Mouse (Mus musculus): ENCODE data around the gene Pdia3. TPM values are rescaled to one million over a fixed set of nuclear protein-coding genes. Genes with fewer than 3 reads are reported as not detected.

Gene Pdia3
- polyA plus RNA-seq, 1 experiment from 2014 or later: 287 TPM

DNA sequence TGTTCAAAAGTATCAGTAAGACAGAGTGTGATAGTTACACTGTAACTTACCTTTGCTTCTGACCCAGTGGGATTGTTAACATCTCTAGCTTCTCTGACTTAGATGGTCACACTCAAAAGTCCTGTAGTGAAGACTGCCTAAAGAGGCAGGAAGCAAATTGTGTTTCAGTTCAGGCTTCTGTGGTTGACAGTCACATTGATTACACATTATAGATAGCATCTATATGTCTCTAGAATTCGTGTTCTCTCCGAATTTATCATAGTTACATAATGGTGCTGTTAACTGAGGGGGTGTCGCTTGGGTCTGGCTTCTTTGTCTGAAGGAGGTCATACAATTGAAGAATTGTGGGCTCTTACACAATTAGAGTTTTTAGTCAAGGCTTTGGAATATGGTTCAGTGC lies 1.5 kb downstream of the Pdia3 start:
- Histone ChIP-seq H3K4me3 (replicated peaks) (peak overlapping the region; percentile 100), H3K27ac (replicated peaks) (no peak overlapping the region), H3K4me1 (replicated peaks) (peaks cover 47% of the 10 kb centered on the region), H3K4me2 (peak overlapping the region; percentile 89), H3K9ac (no peak overlapping the region), H3K9me3 (replicated peaks) (no peaks in the 10 kb centered on the region), H3K36me3 (replicated peaks) (peaks cover 35% of the 10 kb centered on the region), H3K27me3 (no peaks in the 10 kb centered on the region)
- ATAC-seq (ENCODE audit: insufficient read depth): no peak
- WGBS (ENCODE audit: insufficient replicate concordance): 17% methylated on average over 3 of the region's 3 CpGs

DNA sequence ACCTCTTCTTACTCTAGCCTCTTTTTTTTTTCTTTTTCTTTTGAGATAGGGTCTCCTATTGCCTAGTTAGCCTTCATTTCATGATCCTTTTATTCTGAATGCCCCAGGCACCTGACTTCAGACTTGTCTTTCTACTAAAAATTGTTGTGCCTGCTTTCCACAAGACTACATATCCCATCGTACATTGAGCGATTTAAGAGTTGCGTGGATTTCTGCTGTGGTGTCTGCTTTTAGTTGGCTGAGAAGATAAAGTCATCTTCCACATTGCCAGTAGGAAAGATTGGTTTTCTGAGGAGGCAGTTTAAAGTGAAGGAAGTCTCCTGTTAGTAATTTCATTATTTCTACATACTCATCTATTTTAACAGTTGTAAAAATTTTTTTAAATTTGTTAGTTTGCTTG lies 2.0 kb downstream of the Pdia3 start:
- WGBS (ENCODE audit: insufficient replicate concordance): 67% methylated on average over 3 of the region's 3 CpGs
- Histone ChIP-seq H3K4me2 (peak overlapping the region; percentile 89), H3K4me1 (replicated peaks) (peaks cover 47% of the 10 kb centered on the region), H3K36me3 (replicated peaks) (peaks cover 38% of the 10 kb centered on the region), H3K9ac (no peak overlapping the region), H3K27me3 (no peaks in the 10 kb centered on the region), H3K27ac (replicated peaks) (no peak overlapping the region), H3K9me3 (replicated peaks) (no peaks in the 10 kb centered on the region), H3K4me3 (replicated peaks) (peak overlapping the region; percentile 100)
- no peak for ATAC-seq (ENCODE audit: insufficient read depth)

DNA sequence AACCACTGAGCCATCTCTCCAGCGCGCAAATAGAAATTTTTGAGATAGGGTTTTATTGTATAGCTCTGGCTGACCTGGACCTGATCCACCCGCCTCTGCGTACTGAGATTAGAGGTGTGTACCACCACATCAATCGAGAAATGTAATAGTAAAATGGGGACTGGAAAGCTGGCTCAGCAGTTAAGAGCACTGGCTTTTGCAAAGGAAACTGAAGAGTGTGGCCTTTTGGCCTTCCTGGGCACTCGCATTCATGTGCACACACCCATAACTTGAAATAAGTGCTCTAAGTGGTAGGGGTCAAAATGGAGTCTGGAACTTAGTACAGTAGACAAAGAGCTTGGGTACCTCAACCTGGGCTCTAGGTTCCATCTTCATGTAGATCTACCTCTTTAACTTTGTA lies 2.8 kb downstream of the Pdia3 start:
- no peak overlapping the region for H3K9ac ChIP-seq
- peak overlapping the region; percentile 89; the same call in 1 of the 2 replicates for H3K4me2 ChIP-seq
- no peaks in the 10 kb centered on the region for H3K27me3 ChIP-seq
- peaks cover 47% of the 10 kb centered on the region for H3K4me1 ChIP-seq (replicated peaks)
- no peaks in the 10 kb centered on the region for H3K9me3 ChIP-seq (replicated peaks)
- peaks cover 42% of the 10 kb centered on the region for H3K36me3 ChIP-seq (replicated peaks)
- 71% methylated on average over 6 of the region's 6 CpGs for WGBS (ENCODE audit: insufficient replicate concordance)
- no peak for ATAC-seq (ENCODE audit: insufficient read depth)
- no peak overlapping the region for H3K4me3 ChIP-seq (replicated peaks)
- no peak overlapping the region for H3K27ac ChIP-seq (replicated peaks)

DNA sequence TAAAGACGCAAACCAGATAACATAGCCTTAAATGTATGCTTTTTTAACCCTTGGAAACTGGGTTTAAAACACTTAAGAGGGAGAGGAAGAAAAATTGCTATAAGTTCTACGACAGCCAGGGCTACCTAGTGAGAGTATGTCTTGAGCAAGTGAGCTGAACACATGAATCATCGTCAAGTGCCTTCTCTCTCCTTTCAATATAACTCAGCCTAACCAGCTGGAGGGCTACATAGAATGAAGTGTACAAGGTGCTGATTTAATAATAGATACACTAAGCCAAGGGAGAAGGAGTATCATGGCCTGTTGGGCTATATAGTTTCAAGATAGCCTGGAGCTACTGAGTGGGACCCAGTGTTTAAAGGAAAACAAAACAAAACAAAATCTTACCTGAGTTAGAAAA lies 4.9 kb downstream of the Pdia3 start:
- 84% methylated on average over 3 of the region's 3 CpGs for WGBS (ENCODE audit: insufficient replicate concordance)
- Histone ChIP-seq H3K36me3 (replicated peaks) (peaks cover 61% of the 10 kb centered on the region), H3K27me3 (no peaks in the 10 kb centered on the region), H3K4me3 (replicated peaks) (no peak overlapping the region), H3K9me3 (replicated peaks) (no peaks in the 10 kb centered on the region), H3K27ac (replicated peaks) (no peak overlapping the region), H3K4me2 (no peak overlapping the region), H3K4me1 (replicated peaks) (peaks cover 33% of the 10 kb centered on the region), H3K9ac (no peak overlapping the region)
- no peak for ATAC-seq (ENCODE audit: insufficient read depth)

DNA sequence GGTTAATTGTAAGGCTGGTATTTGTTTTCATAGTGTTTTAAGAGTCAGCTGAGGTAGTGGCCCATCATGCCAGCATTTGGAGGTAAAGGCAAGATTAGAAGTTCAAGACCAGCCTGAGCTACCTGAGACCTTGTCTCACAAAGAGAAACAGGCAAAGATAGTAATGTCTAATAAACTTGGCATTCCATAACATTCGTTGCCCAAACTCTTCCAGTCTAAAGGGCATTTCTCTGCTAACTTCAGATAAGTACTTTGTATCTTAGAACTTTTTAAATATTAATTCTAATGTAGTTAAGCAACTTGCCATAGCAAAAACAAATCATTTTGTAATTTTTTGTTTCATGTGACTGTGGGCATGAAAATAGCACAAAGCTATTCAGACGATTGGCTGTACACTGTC lies 9.6 kb downstream of the Pdia3 start:
- 0 out of 2 replicates have a peak, but pooled peaks cover 5% of the 10 kb centered on the region for H3K4me1 ChIP-seq (replicated peaks)
- no peaks in the 10 kb centered on the region for H3K9me3 ChIP-seq (replicated peaks)
- H3K4me3 ChIP-seq (replicated peaks): no peak overlapping the region
- no peak overlapping the region for H3K4me2 ChIP-seq
- WGBS (ENCODE audit: insufficient replicate concordance): 75% methylated on average over 2 of the region's 2 CpGs
- no peak for ATAC-seq (ENCODE audit: insufficient read depth)
- H3K27ac ChIP-seq (replicated peaks): no peak overlapping the region
- H3K27me3 ChIP-seq: no peaks in the 10 kb centered on the region
- H3K9ac ChIP-seq: no peak overlapping the region
- peaks cover 76% of the 10 kb centered on the region for H3K36me3 ChIP-seq (replicated peaks)

DNA sequence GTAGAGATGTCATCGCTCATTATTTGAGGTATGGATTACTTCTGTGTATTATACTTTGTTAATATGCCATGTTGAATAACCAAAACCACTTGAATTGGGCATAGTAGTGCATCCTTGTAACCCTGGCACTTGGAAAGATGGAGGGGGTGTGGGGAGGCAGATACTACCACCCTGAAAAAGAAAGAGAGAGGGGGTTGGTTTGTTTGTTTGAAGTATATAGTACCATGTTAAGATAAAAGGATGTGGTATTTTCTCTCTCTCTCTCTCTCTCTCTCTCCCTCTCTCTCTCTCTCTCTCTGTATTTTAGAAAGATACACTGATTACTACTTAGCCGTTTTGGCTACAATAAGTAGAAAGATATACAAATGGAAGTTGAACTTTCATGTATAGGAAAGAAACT lies 12.3 kb downstream of the Pdia3 start:
- Histone ChIP-seq H3K4me3 (replicated peaks) (no peak overlapping the region), H3K4me1 (replicated peaks) (no peaks in the 10 kb centered on the region), H3K4me2 (no peak overlapping the region), H3K9me3 (replicated peaks) (no peaks in the 10 kb centered on the region), H3K9ac (no peak overlapping the region), H3K27ac (replicated peaks) (no peak overlapping the region), H3K36me3 (replicated peaks) (peaks cover 83% of the 10 kb centered on the region), H3K27me3 (no peaks in the 10 kb centered on the region)
- no peak for ATAC-seq (ENCODE audit: insufficient read depth)
- WGBS (ENCODE audit: insufficient replicate concordance): 84% methylated on average over 2 of the region's 2 CpGs

DNA sequence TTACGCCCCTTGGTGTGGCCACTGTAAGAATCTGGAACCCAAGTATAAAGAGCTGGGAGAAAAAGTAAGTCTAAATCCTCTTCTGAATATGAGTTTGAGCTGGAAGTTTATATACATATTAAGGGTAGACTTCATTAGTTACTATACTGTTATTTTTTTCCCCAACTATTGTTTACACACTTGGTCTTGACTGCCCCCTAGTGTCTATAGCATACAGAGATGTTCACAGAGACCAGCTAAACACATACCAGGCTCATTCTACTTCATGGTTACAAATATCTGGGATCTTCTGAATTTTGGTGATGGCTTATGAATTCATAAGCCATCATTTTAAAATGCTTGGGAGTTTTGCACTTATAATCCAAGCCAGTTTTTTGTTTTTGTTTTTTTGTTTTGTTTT lies 21.3 kb downstream of the Pdia3 start:
- no peaks in the 10 kb centered on the region for H3K27me3 ChIP-seq
- H3K4me3 ChIP-seq (replicated peaks): no peak overlapping the region
- H3K4me2 ChIP-seq: no peak overlapping the region
- no peaks in the 10 kb centered on the region for H3K4me1 ChIP-seq (replicated peaks)
- ATAC-seq (ENCODE audit: insufficient read depth): no peak
- no peak overlapping the region for H3K9ac ChIP-seq
- peaks cover 94% of the 10 kb centered on the region for H3K36me3 ChIP-seq (replicated peaks)
- no peak overlapping the region for H3K27ac ChIP-seq (replicated peaks)
- H3K9me3 ChIP-seq (replicated peaks): no peaks in the 10 kb centered on the region
- 98% methylated on average over 1 of the region's 1 CpGs for WGBS (ENCODE audit: insufficient replicate concordance)

DNA sequence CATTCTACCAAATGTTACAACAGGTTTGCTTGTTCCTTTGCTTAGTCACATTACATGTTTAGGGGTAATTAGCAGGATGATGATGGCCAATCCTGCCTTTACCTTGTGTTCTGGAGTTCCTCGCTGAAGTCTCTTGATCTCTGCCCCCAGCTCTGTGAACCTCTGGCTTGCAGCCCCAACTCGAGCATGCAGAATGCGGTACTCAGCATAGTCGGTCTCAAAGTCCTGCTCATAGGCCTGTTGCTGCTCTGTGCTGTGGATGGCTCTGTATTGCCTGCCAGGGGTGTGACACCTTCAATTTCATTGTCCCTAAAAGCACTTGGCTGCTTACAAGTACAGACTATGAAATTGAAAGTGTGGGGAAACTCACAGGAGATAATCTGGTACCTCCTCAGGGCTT lies 26.2 kb downstream of the Pdia3 start:
- peaks cover 46% of the 10 kb centered on the region for H3K36me3 ChIP-seq (replicated peaks)
- no peak overlapping the region for H3K27ac ChIP-seq (replicated peaks)
- H3K4me3 ChIP-seq (replicated peaks): no peak overlapping the region
- H3K4me1 ChIP-seq (replicated peaks): peaks cover 24% of the 10 kb centered on the region
- H3K9me3 ChIP-seq (replicated peaks): no peaks in the 10 kb centered on the region
- H3K27me3 ChIP-seq: peaks cover 36% of the 10 kb centered on the region
- no peak overlapping the region for H3K9ac ChIP-seq
- ATAC-seq (ENCODE audit: insufficient read depth): no peak
- WGBS (ENCODE audit: insufficient replicate concordance): 62% methylated on average over 4 of the region's 4 CpGs
- no peak overlapping the region for H3K4me2 ChIP-seq

DNA sequence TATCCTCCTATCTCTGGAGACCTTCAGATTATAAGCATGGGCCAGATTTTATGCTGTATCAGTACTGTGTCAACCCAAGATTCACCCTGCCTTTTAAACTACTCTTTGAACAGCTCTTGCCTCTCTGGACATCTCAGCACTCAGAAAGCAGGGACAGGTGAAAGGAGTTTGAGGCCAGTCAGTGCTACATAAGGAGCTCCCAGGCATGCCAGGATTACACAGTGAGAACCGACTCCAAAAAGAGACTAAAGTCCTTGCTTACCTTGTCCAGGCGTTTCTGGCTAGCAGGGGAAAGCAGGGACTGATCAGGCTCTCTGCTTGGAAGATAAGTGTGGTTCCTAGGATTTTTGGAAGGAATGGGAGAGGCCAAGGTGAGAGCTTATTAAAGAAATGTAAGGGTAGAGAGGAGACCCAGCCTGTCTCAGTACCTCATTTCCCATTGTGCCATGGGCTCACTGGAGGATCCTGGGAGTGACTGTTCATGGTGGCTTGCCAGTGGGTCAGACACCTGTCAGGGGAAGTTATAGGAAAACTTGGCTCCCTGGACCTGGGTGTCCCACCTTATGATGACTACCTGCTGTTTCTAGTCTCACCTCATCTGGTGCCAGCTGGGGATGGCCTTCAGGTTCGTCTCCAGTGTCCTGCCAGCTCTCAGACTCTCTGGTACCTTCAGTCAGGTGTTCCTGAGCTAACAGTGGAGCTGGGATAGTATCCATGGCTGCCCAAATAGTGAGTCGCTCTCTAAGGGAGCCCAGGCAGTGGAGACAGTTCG lies 27.4 kb downstream of the Pdia3 start:
- H3K9ac ChIP-seq: no peak overlapping the region
- 0 out of 2 replicates have a peak overlapping the region, but pooled peaks have one; percentile 92 for H3K4me2 ChIP-seq
- peaks cover 33% of the 10 kb centered on the region for H3K36me3 ChIP-seq (replicated peaks)
- no peak overlapping the region for H3K4me3 ChIP-seq (replicated peaks)
- no peak for ATAC-seq (ENCODE audit: insufficient read depth)
- peaks cover 38% of the 10 kb centered on the region for H3K27me3 ChIP-seq
- H3K27ac ChIP-seq (replicated peaks): no peak overlapping the region
- 46% methylated on average over 5 of the region's 5 CpGs for WGBS (ENCODE audit: insufficient replicate concordance)
- no peaks in the 10 kb centered on the region for H3K9me3 ChIP-seq (replicated peaks)
- peaks cover 24% of the 10 kb centered on the region for H3K4me1 ChIP-seq (replicated peaks)

DNA sequence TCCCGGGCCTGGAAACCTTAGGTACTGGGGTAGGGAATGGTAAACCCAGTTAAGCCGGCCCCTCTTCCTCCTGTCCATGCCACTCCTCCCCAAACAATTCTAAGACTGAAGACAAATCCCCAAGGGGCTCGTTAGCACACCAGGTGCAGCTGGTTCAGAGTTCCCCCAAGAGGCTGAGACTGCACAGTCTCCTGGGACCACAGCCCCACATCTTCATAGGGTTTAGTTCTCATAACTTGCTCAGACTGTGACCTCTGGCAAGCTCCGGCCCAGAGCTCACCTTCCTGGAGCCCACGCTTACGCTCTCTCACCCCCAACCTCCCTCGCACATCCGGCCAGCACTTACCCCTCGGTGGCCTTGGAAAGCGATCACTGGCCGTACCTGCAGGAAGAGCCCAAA lies 28.2 kb downstream of the Pdia3 start:
- 16% methylated on average over 11 of the region's 11 CpGs for WGBS (ENCODE audit: insufficient replicate concordance)
- peak overlapping the region; percentile 61; the same call in 1 of the 2 replicates for H3K9ac ChIP-seq
- peak; percentile 5; the same call in 1 of the 2 replicates for ATAC-seq (ENCODE audit: insufficient read depth)
- H3K4me1 ChIP-seq (replicated peaks): peaks cover 24% of the 10 kb centered on the region
- peak overlapping the region; percentile 59 for H3K4me3 ChIP-seq (replicated peaks)
- no peak overlapping the region for H3K27ac ChIP-seq (replicated peaks)
- H3K36me3 ChIP-seq (replicated peaks): peaks cover 27% of the 10 kb centered on the region
- H3K9me3 ChIP-seq (replicated peaks): no peaks in the 10 kb centered on the region
- H3K4me2 ChIP-seq: peak overlapping the region; percentile 92
- H3K27me3 ChIP-seq: peaks cover 38% of the 10 kb centered on the region

DNA sequence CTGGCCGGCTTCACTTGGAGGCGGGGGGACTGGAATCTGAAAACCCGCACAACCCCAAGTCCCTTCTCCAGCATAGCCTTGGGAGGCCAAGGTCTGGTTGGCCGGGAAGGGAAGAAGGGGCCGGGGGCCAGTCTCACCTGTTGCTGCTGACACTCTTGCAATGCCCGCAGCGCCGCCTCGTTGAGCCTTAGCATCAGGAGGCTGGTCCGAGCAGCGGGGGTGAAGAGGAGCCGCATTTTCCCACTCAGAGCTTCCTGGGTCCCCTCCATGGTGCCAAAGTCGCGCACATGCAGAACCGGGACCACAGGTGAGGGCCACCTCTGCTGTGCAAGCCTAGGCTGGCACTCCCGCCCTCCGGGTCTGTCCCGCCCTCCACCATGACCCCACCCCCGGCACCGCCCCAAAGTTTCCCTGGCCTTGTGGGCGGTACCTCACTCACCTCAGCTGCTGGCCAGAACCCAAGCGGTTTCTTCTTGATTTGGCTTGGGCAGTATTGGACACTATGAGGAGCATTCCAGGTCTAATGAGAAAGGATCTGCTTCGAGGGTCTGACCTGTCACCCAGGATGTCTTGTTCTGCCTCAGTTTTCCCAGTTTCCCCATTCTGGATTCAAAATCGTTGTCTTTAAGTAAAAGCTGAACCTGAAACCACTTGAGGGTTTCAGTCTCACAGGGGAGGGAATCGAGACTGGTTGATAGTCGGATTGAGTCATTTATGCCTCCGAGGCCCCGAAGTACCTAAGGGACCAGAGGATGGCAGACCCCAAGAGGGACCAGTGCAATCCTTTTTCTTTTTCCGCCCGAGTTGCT lies 28.9 kb downstream of the Pdia3 start:
- H3K4me1 ChIP-seq (replicated peaks): peaks cover 25% of the 10 kb centered on the region
- ATAC-seq (ENCODE audit: insufficient read depth): peak; percentile 94
- H3K27me3 ChIP-seq: peaks cover 38% of the 10 kb centered on the region
- H3K27ac ChIP-seq (replicated peaks): peak overlapping the region; percentile 42
- peak overlapping the region; percentile 92 for H3K4me2 ChIP-seq
- peak overlapping the region; percentile 59 for H3K4me3 ChIP-seq (replicated peaks)
- H3K9me3 ChIP-seq (replicated peaks): no peaks in the 10 kb centered on the region
- WGBS (ENCODE audit: insufficient replicate concordance): 1% methylated on average over 30 of the region's 30 CpGs
- peaks cover 21% of the 10 kb centered on the region for H3K36me3 ChIP-seq (replicated peaks)
- peak overlapping the region; percentile 61 for H3K9ac ChIP-seq

Data from liver, embryonic 15.5 days (tissue).